Mouse (Mus musculus): Measurements from ENCODE around the gene Atp6v1d. TPM values are rescaled to one million over a fixed set of nuclear protein-coding genes. Genes with fewer than 3 reads are reported as not detected.

The Atp6v1d gene
- 10 to 100 TPM; 85.4 to 85.5 TPM for total RNA-seq (2021)
- long read RNA-seq, experiment 1, transcript Atp6v1d-201 (9 exons, 3,667 nt), result major isoform, 186 of 190 reads
- long read RNA-seq, experiment 1, partial matches to known transcripts, result 2 of 190 reads
- long read RNA-seq, experiment 1, other reads (novel, unspliced or antisense), result 2 of 190 reads
- long read RNA-seq, experiment 2, transcript Atp6v1d-201 (9 exons, 3,667 nt), result major isoform, 146 of 151 reads
- long read RNA-seq, experiment 2, partial matches to known transcripts, result 2 of 151 reads
- long read RNA-seq, experiment 2, other reads (novel, unspliced or antisense), result 3 of 151 reads

GRCm38 (mm10) chr12:78861496-78862253 lies at the start of gene Atp6v1d, which contains the start of gene Eif2s1:
Atp6v1d (minus strand) TSS chr12:78861638.
Eif2s1 (plus strand) TSS chr12:78861819.
- peak; percentile 97 for DNase-seq
- intact Hi-C loops (cut with DNase I), result loop anchor here (5.0 kb wide), 1 partner anchor 114 kb away; the partner anchor contains the start of gene Mpp5

DNA sequence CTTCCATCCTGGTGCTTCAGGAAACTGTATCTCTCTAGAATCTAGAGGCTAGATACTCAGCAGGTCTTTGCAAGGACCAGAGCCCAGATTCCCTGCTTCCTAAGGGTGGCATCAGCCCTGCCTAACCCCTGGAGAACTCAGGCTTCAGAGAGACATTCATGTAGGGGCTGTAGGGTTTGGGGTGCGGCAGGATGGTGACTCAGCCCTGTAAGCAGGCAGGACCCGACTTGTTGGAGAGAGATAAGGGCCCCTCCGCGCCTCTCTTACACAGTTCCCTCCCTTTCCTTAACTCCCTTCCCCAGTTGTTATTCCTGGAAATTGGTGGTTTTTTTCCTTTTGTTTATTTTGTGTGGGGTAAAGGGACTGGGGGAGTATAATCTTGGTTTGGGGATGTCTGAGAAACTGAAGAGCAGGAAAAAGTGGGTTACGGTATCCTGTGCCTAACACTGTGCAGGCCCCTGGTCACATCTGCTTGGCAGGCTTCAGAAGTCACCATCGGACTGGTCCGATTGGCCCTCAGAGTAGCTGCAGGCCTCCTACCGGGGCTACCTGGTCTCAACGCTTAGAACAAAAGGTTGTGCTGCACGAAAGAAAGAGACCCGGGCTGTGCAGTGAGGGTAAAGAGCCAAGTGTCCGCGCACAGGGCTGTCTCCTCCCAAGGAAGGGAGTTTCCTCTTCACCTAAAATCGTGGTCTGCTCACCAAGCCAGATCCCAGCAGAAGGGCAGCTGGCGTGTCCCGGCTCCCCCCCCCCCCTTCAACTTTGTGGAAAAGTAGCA lies 49.4 kb upstream of the Atp6v1d start:
- DNase-seq, result no peak
- intact Hi-C loops (cut with DNase I), result no loop called here

DNA sequence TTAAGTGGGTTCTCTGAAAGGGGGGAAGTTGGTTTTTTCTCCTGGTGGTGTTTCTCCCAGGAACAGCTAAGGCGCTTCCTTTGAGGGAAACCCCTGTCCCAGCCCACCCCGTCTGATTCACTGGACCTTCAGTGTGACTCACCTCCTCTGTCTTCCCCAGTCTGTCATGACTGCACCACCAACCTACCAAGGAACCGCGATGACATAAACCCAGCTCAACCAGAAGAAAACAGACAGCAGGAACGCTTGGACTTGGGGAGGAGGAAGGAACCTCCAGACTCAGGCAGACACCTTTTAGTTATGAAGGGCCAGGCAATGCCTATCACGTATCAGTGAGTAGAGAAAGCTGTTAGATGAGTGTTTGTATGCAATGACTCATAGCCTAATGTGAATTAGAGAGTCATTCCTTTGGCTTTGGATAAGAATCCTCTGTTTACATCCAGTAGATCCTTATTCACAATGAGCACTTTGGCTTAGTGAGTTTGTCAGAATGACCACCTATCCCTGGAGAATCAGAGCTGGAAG lies 46.7 kb upstream of the Atp6v1d start:
- no peak for DNase-seq
- intact Hi-C loops (cut with DNase I), result no loop called here

DNA sequence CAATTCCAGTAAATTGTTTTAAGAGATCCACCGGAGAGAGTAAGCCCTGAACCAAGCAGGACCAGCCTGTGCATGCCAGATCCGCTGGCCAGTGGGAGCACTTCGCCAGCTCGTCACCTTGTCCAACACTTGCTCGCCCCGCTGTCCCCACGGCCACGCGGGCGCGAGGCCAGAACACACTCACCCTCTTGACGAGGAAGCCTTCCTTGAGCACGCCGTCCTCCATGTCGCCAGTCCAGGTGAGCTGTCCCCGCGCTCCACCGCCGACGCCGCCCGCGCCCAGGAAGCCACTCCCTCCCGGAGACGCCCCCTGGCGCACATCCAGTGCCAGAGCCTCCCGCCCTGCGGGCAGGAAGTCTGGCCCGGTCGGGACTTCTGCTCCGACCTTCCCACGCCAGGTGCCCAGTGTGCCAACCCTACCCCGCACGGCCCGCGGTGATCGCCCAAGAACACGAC lies 45.3 kb upstream of the Atp6v1d start, which contains the start of gene Plek2:
TSS of gene Plek2 (minus strand) at position 258 of the 456 bp plus-strand sequence.
- intact Hi-C loops (cut with DNase I), result no loop called here
- DNase-seq, result peak; percentile 62 to 68

- DNase-seq, result no peak
- intact Hi-C loops (cut with DNase I), result no loop called here
Measured at GRCm38 (mm10) chr12:78904499-78904898, 43.1 kb upstream of the Atp6v1d start.

DNA sequence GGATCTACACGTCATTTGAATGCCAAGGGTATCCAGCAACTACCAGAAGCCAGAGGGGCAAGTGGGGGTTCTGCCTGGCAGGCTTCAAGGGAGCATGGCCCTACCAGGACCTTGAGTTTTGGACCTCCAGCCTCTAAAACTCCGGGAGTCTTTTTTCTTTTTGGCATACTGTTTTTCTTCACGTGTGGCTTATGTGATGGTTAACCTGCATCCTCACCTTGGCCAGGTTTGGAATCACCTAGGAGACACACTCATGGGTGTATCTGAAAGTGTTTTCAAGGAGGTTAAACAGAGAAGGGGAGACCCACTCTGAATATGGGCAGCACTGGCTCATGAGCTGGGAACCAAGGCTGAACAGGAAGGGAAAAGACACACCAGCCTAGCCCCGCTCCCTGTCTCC lies 41.9 kb upstream of the Atp6v1d start:
- no peak for DNase-seq

GRCm38 (mm10) chr12:78901467-78901866 lies 40.0 kb upstream of the Atp6v1d start:
- intact Hi-C loops (cut with DNase I), result no loop called here
- DNase-seq, result no peak

More for the DNA sequence above, 41.9 kb upstream of the Atp6v1d start:
- intact Hi-C loops (cut with DNase I), result no loop called here

DNA sequence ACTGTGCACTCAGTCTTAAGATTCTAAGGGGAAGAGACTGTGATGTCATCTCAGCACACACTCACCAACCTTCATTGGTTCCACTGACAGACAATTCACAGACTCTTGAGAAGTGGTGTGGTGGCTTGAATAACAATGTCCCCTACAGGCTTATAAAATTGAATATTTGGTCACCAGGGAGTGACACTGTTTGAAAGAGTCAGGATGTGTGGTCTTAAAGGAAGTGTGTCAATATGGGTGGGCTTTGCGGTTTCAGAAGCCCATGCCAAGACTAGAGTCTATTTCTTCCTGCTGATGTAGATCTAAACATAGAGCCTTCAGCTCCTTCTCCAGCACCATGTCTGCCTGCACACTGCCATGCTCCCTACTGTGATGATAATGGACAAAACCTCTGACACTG lies 36.4 kb upstream of the Atp6v1d start:
- intact Hi-C loops (cut with DNase I), result no loop called here
- DNase-seq, result no peak

DNA sequence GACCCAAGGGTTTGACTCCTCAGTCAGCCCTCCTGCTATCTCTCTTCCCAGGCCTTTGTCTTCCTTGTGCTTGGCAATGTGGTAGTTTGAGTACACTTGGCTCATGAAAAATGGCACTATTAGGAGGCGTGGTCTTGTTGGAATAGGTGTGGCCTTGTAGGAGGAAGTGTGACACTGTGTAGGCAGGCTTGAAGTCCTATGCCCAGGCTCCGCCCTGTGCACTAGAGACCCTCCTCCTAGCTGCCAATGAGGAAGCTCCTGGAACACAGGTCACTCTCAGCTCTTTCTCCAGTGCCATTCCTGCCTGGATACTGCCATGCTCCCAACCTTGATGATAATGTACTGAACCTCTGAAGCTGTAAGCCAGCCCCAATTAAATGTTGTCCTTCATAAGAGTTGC lies 29.7 kb upstream of the Atp6v1d start:
- no peak for DNase-seq
- intact Hi-C loops (cut with DNase I), result no loop called here

DNA sequence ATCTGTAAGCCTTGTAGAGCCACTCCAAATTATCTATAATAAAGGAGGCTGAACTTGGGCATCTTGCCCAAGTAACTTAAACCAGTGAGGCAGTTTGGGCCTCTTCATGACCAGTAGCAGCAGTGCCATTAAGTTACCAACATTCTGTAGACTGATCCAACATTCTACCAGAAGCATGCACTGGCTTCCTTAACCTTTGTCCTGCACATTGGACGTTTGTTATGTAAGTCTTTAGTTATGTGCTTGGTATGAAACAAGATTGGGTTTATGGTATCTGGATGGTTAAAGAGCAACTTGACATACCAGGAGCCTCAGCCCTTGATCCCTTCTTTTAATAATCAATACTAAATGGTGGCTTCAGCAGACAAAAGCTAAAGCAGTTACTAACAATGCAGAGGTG lies 28.6 kb upstream of the Atp6v1d start:
- intact Hi-C loops (cut with DNase I), result no loop called here

GRCm38 (mm10) chr12:78874581-78874980 lies 13.1 kb upstream of the Atp6v1d start:
- intact Hi-C loops (cut with DNase I), result no loop called here
- no peak for DNase-seq

More for the DNA sequence above, 28.6 kb upstream of the Atp6v1d start:
- no peak for DNase-seq

GRCm38 (mm10) chr12:78868115-78868514 lies 6.7 kb upstream of the Atp6v1d start:
- no peak for DNase-seq
- intact Hi-C loops (cut with DNase I), result loop anchor here (5.0 kb wide), 1 partner anchor 229 kb away; no protein-coding TSS in a partner anchor

- intact Hi-C loops (cut with DNase I), result loop anchor here (5.0 kb wide), 1 partner anchor 232 kb away; no protein-coding TSS in a partner anchor
- DNase-seq, result peak in 1 of 2 experiments; percentile 10
Measured at GRCm38 (mm10) chr12:78865434-78865833, 4.0 kb upstream of the Atp6v1d start.

DNA sequence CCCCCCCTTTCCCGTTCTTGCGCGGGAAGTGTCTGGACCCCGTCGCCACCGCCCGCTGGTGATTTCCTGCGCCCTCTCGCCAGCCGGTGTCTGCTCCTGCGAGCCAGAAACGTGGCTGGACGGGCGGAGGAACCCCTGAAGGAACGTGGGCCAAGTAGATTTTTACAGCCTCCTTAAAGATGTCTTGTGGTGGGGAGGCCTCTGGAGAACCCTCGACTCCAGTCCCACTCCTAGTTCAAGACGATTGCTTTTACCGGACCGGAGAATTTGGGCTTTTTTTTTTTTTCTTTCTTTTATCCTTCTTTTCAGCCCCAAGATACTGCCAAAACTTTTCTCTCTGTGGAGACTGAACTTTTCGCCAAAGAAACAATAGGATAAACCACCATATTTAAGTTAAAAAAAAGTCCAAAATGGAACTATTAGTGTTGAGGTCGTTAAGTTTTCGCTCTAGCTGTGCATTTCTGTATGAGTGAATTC lies 854 bp upstream of the Atp6v1d start:
- intact Hi-C loops (cut with DNase I), result loop anchor here (5.0 kb wide), 1 partner anchor 115 kb away; the partner anchor contains the start of gene Mpp5
- no peak for DNase-seq

DNA sequence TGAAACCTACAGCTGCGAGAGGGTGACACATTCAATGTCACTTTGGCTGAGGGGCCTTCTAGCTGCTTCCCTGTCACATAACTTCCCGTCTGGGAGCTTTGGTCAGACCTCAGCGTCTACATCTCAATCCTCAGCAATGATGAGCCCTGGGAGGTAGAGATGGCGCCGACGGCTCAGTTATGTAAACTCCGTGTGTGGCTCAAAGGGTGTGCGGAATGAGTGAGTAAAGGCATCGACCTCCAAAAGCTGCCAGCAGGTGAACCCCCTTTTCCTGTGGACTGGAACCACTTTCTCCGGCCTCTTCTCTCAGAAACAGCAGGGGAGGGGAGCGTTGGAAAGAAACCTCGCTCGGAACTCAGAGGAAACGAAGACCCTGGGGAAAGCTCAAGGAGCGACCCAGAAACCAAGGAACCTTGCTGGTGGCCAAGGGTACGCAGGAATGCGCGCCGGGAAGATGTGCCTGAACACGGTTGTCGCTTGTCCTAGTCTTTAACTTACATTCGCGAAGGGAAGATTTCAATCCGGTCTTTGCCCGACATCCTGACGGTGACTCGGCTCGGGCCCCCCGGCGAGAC lies 430 bp downstream of the Atp6v1d start:
- intact Hi-C loops (cut with DNase I), result loop anchor here (5.0 kb wide), 1 partner anchor 114 kb away; the partner anchor contains the start of gene Mpp5
- DNase-seq, result peak in 1 of 2 experiments; percentile 18

GRCm38 (mm10) chr12:78848246-78848645 lies 13.2 kb downstream of the Atp6v1d start:
- DNase-seq, result no peak

DNA sequence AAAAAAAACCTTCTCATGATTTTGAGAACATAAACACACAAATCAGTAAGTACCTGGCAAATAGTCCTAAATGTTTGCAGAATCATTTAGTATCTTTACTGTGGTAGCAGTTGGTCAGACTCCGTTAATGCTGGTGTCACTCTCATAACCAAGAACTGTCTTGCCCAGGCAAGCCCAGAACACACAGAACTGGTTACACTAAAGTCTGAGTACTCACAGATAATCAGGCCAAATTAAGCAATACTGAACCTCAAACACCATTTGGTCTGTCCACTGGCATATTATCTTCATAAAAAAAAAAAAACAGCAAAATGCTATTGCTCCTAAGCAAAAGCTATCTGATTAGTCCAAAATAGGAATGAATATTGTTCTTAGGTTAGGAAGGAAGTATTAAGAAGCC lies 19.0 kb downstream of the Atp6v1d start:
- intact Hi-C loops (cut with DNase I), result no loop called here

More at GRCm38 (mm10) chr12:78848246-78848645, 13.2 kb downstream of the Atp6v1d start:
- intact Hi-C loops (cut with DNase I), result no loop called here

GRCm38 (mm10) chr12:78839906-78840305 lies 21.5 kb downstream of the Atp6v1d start:
- no peak for DNase-seq
- intact Hi-C loops (cut with DNase I), result no loop called here

More for the DNA sequence above, 19.0 kb downstream of the Atp6v1d start:
- no peak for DNase-seq

DNA sequence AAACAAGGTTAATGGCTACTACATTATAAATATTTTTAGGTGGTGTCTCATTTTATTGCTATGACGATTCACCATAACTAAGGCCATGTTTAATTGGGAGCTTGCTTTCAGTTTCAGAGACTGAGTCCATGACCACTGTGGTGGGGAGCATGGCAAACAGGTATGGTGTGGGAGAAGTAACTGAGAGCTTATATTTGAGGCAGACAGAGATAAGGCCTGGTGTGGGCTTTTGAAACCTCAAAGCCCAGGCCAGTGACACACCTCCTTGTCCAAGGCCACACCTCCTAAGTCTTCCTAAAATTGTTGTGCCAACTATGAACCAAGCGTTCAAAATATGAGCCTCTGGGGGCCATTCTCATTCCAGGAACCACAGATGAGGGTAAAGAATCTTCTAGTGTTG lies 26.9 kb downstream of the Atp6v1d start:
- DNase-seq, result no peak
- intact Hi-C loops (cut with DNase I), result no loop called here
